Mouse (Mus musculus) erythroblast, embryonic 14.5 days (primary cell): ENCODE measurements around the gene Acat1.

ENCODE experiments used
- GATA1 ChIP-seq: IDR thresholded peaks from 2 replicates; pipeline ENCODE4 v1.6.1; 2012; ENCODE audit warnings: low read length, inconsistent platforms, mixed read lengths
- TAL1 ChIP-seq: IDR thresholded peaks from 3 replicates; pipeline ENCODE4 v1.6.1; 2012; ENCODE audit warnings: low read length, inconsistent platforms, mixed read lengths

DNA sequence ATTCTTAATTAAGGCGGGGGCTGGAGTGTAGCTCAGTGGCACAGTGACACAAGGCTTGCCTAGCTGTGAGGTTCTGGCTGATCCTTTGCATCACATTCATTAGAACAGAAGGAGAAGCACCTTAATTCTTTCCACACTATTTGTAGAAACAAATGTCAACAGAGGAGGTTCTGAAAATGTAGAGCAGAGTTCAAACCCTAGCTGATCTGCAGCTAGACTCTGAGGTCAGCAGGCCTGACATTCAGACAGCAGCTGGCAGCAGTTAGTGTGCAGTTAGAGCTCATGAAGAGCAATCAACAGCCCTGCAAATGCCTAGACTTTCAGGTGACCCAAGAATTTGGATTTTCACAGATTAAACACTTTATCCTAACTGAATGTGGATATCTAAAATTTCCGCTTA lies 8.6 kb downstream of the Acat1 start:
- TF ChIP-seq TAL1 (no peak), GATA1 (no peak)
